Mouse (Mus musculus) limb, embryonic 14.5 days (tissue): ENCODE measurements around the gene Tmbim7. TPM values are rescaled to one million over a fixed set of nuclear protein-coding genes. Genes with fewer than 3 reads are reported as not detected.

Experiments
- ATAC-seq: fragments of 200-750 bp; cut with Nextera tagmentation; 2 replicates; pipeline ENCODE4 v1.8.0; 2017; ENCODE audit warnings: low read depth, moderate number of reproducible peaks, moderate TSS enrichment; ENCODE audit not compliant: low FRiP score
- DNase-seq: peaks from one replicate; pipeline ENCODE4 v3.0.0-alpha.2; 2015; ENCODE audit warnings: low spot score
- H3K27ac ChIP-seq: fragments of 300-500 bp; sonication (generic); replicated peaks from 2 replicates; pipeline ENCODE4 v1.5.1; 2014; ENCODE audit warnings: low read depth, mild to moderate bottlenecking, low read length, moderate library complexity, mixed read lengths
- H3K27me3 ChIP-seq: fragments of 300-500 bp; sonication (generic); 2 replicates; pipeline ENCODE4 v1.6.1; 2014; ENCODE audit warnings: low read length, mixed read lengths; ENCODE audit not compliant: control insufficient read depth, insufficient read depth
- H3K36me3 ChIP-seq: fragments of 300-500 bp; sonication (generic); 2 replicates; pipeline ENCODE4 v1.6.1; 2014; ENCODE audit warnings: mild to moderate bottlenecking, low read length, moderate library complexity, mixed read lengths; ENCODE audit not compliant: control insufficient read depth, insufficient read depth
- H3K4me1 ChIP-seq: fragments of 300-500 bp; sonication (generic); 2 replicates; pipeline ENCODE4 v1.6.1; 2014; ENCODE audit warnings: antibody characterized with exemption, low read length, mixed read lengths; ENCODE audit not compliant: control insufficient read depth, insufficient read depth
- H3K4me2 ChIP-seq: fragments of 300-500 bp; sonication (generic); replicated peaks from 2 replicates; pipeline ENCODE4 v1.6.1; 2014; ENCODE audit warnings: low read depth, mild to moderate bottlenecking, low read length, moderate library complexity; ENCODE audit not compliant: severe bottlenecking
- H3K4me3 ChIP-seq: fragments of 300-500 bp; sonication (generic); replicated peaks from 2 replicates; pipeline ENCODE4 v1.5.1; 2014; ENCODE audit warnings: low read length
- H3K9ac ChIP-seq: fragments of 300-500 bp; sonication (generic); 2 replicates; pipeline ENCODE4 v1.6.1; 2014; ENCODE audit warnings: mild to moderate bottlenecking, low read depth, low read length, moderate library complexity; ENCODE audit not compliant: severe bottlenecking
- H3K9me3 ChIP-seq: fragments of 300-500 bp; sonication (generic); 2 replicates; pipeline ENCODE4 v1.6.1; 2016; ENCODE audit warnings: low read length; ENCODE audit not compliant: control insufficient read depth
- POLR2A ChIP-seq: fragments of 200-500 bp; IDR thresholded peaks from 2 replicates; pipeline ENCODE4 v1.8.0; 2012; ENCODE audit warnings: inconsistent platforms, mild to moderate bottlenecking, moderate library complexity, borderline replicate concordance; ENCODE audit not compliant: insufficient read depth, insufficient read length; ENCODE audit errors: extremely low read depth
- WGBS: fragments of 180-500 bp; shearing (Covaris S2); extraction: QIAGEN DNeasy Blood & Tissue Kit; methylation state at CpG from one replicate; pipeline ENCODE4 v1.1.7; 2014; 5-methylcytosine and 5-hydroxymethylcytosine counted together
- polyA plus RNA-seq, 2 experiments: library from polyadenylated mRNA; depleted of rRNA in 1 of 2; stranded (reverse) in 1 of 2; unstranded in 1 of 2; fragments of >200 nt; fragmentation: Nextera tagmentation in 1 of 2; extraction: Ambion mirVana in 1 of 2; gene quantifications; 2 replicates each; pipeline versions ENCODE4 v1.2.1 to v1.2.3; 2012 to 2014

Tmbim7 gene
- polyA plus RNA-seq, 2 experiments: 0.19 TPM; not detected in 1

DNA sequence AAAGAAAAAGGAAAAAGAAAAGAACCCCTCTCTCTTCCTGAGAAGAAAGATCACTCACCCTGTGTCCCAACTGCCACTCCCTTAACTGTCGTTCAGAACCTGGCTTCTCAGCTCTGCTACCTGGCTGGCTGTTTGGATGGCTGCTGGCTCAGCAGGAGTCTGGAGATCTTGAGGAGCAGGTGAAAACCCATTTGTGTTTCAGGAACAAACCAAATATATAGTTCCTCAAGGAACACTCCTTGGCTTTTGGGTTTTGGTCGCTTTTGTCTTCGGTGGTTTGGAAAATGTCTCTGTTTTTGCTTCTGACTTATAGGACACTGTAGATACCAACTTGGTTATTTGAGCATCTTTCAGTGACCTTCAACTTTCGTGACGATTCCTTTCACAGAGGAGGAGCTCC is 6.1 kb downstream of the Tmbim7 start, which contains the start of gene Gatad1:
Gatad1 (minus strand) TSS at position 101 of the 400 bp plus-strand sequence.
- ATAC-seq: no peak
- 77% methylated on average over 5 of the region's 5 CpGs for WGBS
- Histone ChIP-seq H3K4me2 (no peak within 1 kb of the TSS), H3K9ac (no peak within 1 kb of the TSS), H3K36me3 (no peaks in the 10 kb centered on the region), H3K27me3 (no peaks in the 10 kb centered on the region), H3K4me1 (no peaks in the 10 kb centered on the region), H3K4me3 (no peak within 1 kb of the TSS), H3K9me3 (no peaks in the 10 kb centered on the region), H3K27ac (no peak within 1 kb of the TSS)
- TF ChIP-seq POLR2A: no peak
- no peak for DNase-seq

DNA sequence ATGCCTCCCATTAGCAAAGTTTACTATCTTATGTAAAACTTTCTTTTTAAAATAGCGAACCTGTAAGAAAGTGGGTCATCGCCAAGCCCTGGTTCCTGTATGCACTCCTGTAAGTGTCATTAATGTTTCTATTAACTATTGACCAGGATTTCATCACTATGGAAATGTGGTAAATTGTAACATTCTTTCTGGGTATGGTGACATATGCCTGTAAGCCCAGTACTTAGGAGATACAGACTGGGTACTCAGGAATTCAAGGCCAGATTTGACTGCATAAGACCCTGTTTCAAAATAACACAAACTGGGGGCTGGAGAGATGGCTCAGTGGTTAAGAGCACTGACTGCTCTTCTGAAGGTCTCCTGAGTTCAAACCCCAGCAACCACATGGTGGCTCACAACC is 14.2 kb downstream of the Tmbim7 start:
- no peak overlapping the region for H3K4me3 ChIP-seq
- no peak for ATAC-seq
- no peak for DNase-seq
- H3K36me3 ChIP-seq: no peaks in the 10 kb centered on the region
- no peak overlapping the region for H3K27ac ChIP-seq
- TF ChIP-seq POLR2A: no peak
- no peak overlapping the region for H3K9ac ChIP-seq
- H3K4me1 ChIP-seq: peaks cover 12% of the 10 kb centered on the region
- no peaks in the 10 kb centered on the region for H3K9me3 ChIP-seq
- no peak overlapping the region for H3K4me2 ChIP-seq
- no peaks in the 10 kb centered on the region for H3K27me3 ChIP-seq
- WGBS: 90% methylated on average over 2 of the region's 2 CpGs

DNA sequence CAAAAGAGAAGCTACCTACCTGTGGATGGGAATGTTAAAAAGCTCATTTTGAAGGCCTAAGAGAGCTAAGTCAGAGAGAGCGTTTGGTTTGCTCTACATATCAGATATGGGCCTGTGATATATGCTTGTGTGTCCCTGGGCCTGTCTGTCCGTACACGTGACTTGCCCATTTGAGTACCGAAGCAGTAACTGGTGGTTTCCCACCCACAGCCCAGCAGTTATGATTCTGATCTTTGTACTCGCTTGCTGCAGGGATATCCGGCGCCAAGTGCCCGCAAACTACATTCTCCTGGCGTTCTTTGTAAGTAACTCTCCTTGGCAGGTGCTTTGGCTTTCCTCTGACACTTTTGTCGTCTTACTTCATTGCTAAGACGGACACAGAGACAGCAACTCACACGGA is 15.6 kb downstream of the Tmbim7 start:
- Histone ChIP-seq H3K9me3 (no peaks in the 10 kb centered on the region), H3K4me1 (peaks cover 12% of the 10 kb centered on the region), H3K4me2 (no peak overlapping the region), H3K27ac (no peak overlapping the region; the same call in 1 of the 2 replicates), H3K9ac (peak overlapping the region; percentile 21; the same call in 1 of the 2 replicates), H3K4me3 (no peak overlapping the region), H3K36me3 (no peaks in the 10 kb centered on the region), H3K27me3 (no peaks in the 10 kb centered on the region)
- 57% methylated on average over 12 of the region's 12 CpGs for WGBS
- no peak for DNase-seq
- no peak for TF ChIP-seq POLR2A
- no peak for ATAC-seq

DNA sequence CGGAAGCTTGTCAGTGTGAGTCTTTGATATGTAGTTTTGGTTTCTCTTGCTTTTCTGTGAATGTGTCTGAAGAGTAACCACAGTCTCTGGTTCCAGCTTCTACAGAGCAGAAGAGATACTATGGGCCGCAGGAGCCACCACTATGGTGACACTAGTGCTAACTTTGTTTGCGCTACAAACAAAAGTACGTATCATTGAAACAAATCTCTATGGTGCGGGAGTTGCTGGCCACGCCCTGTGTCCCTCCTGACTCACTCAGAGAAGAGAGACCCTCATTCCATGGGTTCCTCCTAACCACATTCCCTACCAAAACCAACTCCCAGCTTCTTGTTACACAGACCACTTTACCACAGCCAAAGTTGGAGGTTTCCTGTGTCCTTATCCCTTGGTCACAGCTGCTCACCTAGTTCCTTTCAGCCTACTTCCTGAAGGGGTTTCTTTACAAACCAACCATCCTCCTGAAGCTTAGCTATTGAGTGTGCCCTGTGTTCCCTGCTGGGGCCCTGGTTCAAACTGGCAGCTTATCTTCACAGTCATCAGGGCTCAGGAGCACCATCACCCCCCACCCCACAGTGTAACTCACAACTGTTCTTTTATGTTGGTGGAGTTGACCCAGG is 19.1 kb downstream of the Tmbim7 start:
- 89% methylated on average over 5 of the region's 6 CpGs for whole genome bisulfite sequencing
- ATAC-seq (no peak), DNase-seq (no peak)
- Histone ChIP-seq H3K9me3 (no peaks in the 10 kb centered on the region), H3K4me1 (peaks cover 12% of the 10 kb centered on the region), H3K4me3 (no peak overlapping the region), H3K36me3 (no peaks in the 10 kb centered on the region), H3K27me3 (no peaks in the 10 kb centered on the region), H3K4me2 (no peak overlapping the region), H3K9ac (no peak overlapping the region), H3K27ac (no peak overlapping the region)
- no peak for TF ChIP-seq POLR2A

DNA sequence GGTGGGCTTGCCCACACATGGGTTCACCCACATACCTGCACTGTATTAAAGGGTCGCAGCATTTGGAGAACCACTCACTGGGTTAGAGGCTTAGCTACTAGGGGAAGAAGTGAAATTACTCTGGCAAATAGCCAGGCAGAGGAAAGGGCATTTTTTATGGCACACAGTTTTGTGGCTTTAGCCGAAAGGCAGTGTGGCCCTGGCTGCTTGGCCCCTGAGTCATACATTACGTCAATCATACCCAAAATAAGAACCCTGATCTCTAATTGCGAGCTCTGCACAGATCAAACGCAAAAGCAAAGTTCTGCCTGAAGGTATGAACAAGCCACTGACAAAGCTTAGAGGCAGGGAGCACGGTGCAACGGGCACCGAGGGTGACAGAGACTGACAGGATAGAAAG is 37.3 kb downstream of the Tmbim7 start:
- DNase-seq: no peak
- WGBS: 76% methylated on average over 8 of the region's 8 CpGs
- TF ChIP-seq POLR2A: no peak

DNA sequence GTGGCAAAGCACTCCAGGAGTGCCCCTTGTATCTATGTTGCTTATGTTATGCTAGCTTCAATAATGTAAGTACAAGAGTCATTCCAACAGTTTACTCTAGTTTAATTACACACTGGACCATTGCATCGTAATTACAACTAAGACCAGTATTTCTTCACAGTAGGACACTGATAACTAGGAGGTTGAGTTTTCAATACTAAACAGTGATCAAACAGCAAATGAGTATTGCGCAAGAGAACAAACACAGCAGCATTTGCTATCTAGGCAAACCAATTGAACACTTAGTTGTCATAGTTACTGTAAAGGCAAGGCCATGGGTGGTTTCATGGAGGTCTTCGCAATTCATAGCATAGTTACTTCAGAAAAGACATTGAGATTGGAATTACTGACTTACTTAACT is 40.3 kb downstream of the Tmbim7 start:
- Histone ChIP-seq H3K4me1 (no peaks in the 10 kb centered on the region), H3K27ac (no peak overlapping the region), H3K36me3 (peaks cover 30% of the 10 kb centered on the region), H3K9ac (no peak overlapping the region), H3K4me2 (no peak overlapping the region), H3K27me3 (no peaks in the 10 kb centered on the region), H3K9me3 (no peaks in the 10 kb centered on the region), H3K4me3 (no peak overlapping the region)
- DNase-seq: no peak
- ATAC-seq: no peak
- WGBS: 85% methylated on average over 3 of the region's 3 CpGs
- TF ChIP-seq POLR2A: no peak

More for the DNA sequence above, 37.3 kb downstream of the Tmbim7 start:
- Histone ChIP-seq H3K9ac (no peak overlapping the region), H3K27ac (no peak overlapping the region), H3K4me1 (peaks cover 5% of the 10 kb centered on the region; the same call in 1 of the 2 replicates), H3K4me2 (no peak overlapping the region), H3K4me3 (no peak overlapping the region), H3K9me3 (no peaks in the 10 kb centered on the region), H3K27me3 (no peaks in the 10 kb centered on the region), H3K36me3 (peaks cover 24% of the 10 kb centered on the region)
- ATAC-seq: no peak
